Mouse (Mus musculus): ENCODE results near the gene Xpot. TPM values are rescaled to one million over a fixed set of nuclear protein-coding genes. Genes with fewer than 3 reads are reported as not detected.

The Xpot gene
- polyA plus RNA-seq, 1 experiment = 68.8 TPM

DNA sequence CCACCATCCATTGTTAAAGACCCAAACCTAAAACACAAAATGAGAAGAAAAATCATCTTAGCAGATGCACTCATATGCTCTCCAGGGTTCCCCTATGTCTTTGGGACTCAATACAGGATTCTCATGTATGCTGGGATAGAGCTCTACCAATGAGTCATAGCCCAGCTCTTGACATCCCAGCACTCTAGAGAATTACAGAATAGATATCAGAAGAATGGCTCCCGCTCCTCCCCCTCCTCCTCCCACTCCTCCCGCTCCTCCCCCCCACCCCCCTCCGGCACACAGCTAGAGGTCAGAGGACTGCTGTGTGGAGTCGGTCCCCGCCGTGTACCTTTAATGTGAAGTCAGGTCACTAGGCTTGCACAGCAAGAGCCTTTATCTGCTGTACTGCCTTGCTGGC lies 79.0 kb downstream of the Xpot start:
- no peaks in the 10 kb centered on the region for H3K27me3 ChIP-seq (ENCODE audit: control insufficient read depth, insufficient read depth, low read length)
- TF ChIP-seq POLR2A (IDR thresholded peaks at IDR 0.05; ENCODE audit: borderline replicate concordance, insufficient read depth, low read length) = no peak
- no peak overlapping the region for H3K27ac ChIP-seq (ENCODE audit: insufficient read depth, low read length)
- DNase-seq = no peak
- WGBS = 70% methylated on average over 6 of the region's 6 CpGs
- H3K4me3 ChIP-seq (replicated peaks; ENCODE audit: insufficient read depth, low read depth, low read length) = no peak overlapping the region
- no peaks in the 10 kb centered on the region for H3K4me1 ChIP-seq (ENCODE audit: control insufficient read depth, insufficient read depth, low read length)

DNA sequence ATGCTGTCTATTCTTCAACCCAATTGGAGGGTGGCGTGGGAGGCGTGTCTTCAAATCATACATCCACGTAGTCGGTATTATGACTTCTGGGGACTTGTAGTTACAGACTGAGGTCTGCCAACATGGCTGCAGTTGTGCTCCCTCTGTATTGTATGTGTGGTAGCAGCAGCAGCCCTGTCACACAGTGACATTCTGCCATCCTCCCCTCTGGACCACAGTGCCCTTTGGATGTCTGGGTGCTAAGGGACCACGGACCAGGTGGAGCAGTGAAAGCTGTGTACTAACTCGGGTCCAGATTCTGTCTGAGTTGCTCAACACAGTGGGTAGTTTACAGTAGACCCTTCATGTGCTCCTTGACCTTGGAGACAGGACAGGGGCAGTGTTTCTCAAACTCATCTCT lies 82.6 kb downstream of the Xpot start:
- TF ChIP-seq POLR2A (IDR thresholded peaks at IDR 0.05; ENCODE audit: borderline replicate concordance, insufficient read depth, low read length) (no peak), CTCF (IDR thresholded peaks at IDR 0.05; ENCODE audit: borderline replicate concordance, insufficient read depth, low read depth, low read length) (no peak)
- Histone ChIP-seq H3K4me3 (replicated peaks; ENCODE audit: insufficient read depth, low read depth, low read length) (no peak overlapping the region), H3K27ac (ENCODE audit: insufficient read depth, low read length) (no peak overlapping the region), H3K4me1 (ENCODE audit: control insufficient read depth, insufficient read depth, low read length) (no peaks in the 10 kb centered on the region), H3K27me3 (ENCODE audit: control insufficient read depth, insufficient read depth, low read length) (no peaks in the 10 kb centered on the region)
- no peak for DNase-seq
- WGBS = 93% methylated on average over 6 of the region's 6 CpGs

DNA sequence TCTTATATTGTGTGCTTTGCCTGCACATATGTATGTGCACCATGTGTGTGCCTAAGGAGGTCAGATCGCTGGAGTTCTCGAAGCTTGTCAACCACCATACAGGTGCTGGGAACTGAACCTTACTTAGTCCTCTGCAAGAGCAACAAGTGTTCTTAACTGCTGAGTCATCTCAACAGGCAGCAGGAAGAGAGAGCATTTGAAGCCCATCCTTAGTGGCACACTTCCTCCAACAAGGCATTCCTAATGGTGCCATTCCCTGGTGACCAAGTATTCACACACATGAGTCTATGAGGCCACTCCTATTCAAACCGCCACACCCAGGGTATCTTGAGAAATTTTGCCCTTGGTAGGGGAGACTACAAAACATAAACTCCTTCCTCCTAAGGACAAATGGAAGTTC lies 84.0 kb downstream of the Xpot start:
- H3K27ac ChIP-seq (ENCODE audit: insufficient read depth, low read length) = no peak overlapping the region
- H3K4me1 ChIP-seq (ENCODE audit: control insufficient read depth, insufficient read depth, low read length) = no peaks in the 10 kb centered on the region
- no peak for DNase-seq
- 94% methylated on average over 3 of the region's 3 CpGs for WGBS
- H3K27me3 ChIP-seq (ENCODE audit: control insufficient read depth, insufficient read depth, low read length) = no peaks in the 10 kb centered on the region
- H3K4me3 ChIP-seq (replicated peaks; ENCODE audit: insufficient read depth, low read depth, low read length) = no peak overlapping the region
- no peak for TF ChIP-seq POLR2A (IDR thresholded peaks at IDR 0.05; ENCODE audit: borderline replicate concordance, insufficient read depth, low read length)
- TF ChIP-seq CTCF (IDR thresholded peaks at IDR 0.05; ENCODE audit: borderline replicate concordance, insufficient read depth, low read depth, low read length) = no peak

Other genes starting within 250 kb of the Xpot start
- 16.5 and 17.8 TPM in 2 replicates for gene Rassf3, start 150.0 kb downstream of the Xpot start, polyA plus RNA-seq (2012; rRNA removed)
- gene Tbk1, start 39.5 kb downstream of the Xpot start, polyA plus RNA-seq (2012; rRNA removed) = 42.1 and 44.8 TPM in 2 replicates
- gene D930020B18Rik, start 15.3 kb upstream of the Xpot start, polyA plus RNA-seq (2012; rRNA removed) = 0.67 and 0.87 TPM in 2 replicates
- gene BC048403, start 113.6 kb upstream of the Xpot start, polyA plus RNA-seq (2012; rRNA removed) = 6.6 TPM in 2 replicates